Mouse (Mus musculus): ENCODE measurements around the gene Mrpl34. TPM values are rescaled to one million over a fixed set of nuclear protein-coding genes. Genes with fewer than 3 reads are reported as not detected.
"Not testable (repeated sequence)": the region's sequence is repeated elsewhere in the genome, so short reads cannot be mapped to it uniquely, and the experiment has no call there.

Gene Mrpl34
- 178 and 192 TPM in 2 replicates for polyA plus RNA-seq (2014; fragmentation: Nextera tagmentation; extraction: Ambion mirVana)

DNA sequence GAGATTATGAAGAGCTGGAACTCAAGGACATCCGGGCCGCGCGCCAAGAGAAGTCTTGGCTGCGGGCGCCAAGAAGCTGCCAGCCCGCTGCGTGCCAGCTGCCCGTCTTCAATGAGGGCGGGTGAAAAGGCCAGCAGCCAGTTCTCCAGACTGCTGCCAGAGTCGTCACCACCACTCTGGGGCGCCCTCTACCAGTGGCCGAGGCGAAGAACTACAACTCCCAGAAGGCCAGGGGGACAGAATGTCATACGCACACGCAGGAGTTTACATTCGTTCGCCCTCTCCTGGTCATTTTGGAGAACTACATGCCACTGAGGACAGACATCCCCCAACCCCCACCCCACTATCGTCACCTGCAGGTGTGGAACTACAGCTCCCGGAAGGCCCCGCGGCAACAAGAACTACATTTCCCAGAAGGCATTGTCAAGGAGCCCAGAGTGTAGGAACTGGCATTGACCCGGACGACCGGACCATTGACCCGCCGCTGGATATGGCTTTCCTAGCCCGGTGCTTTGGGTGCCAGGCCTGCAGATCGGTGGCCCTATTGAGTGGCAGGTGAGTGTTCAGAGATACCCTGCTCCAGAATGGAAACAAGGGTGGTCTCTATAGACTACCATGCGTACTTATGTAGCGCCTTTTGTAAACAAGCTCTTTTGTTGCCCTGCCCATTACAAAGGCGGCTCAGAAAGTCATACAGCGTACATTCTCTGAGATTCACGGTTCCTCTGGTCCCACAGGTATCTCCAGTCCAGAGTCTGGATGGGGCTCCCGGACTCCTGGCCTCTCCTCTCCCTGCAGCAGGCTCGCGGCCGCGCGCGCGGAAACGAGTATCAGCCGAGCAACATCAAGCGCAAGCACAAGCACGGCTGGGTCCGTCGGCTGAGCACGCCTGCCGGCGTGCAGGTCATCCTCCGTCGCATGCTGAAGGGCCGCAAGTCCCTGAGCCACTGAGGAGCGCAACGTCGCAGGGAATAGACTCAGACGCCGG is at the start of gene Mrpl34:
Gene Mrpl34 (plus strand): TSS at position 447 of the 988 bp plus-strand sequence.
- Histone ChIP-seq H3K9ac (ENCODE audit: low read depth, low read length) (peak within 1 kb of the TSS; percentile 82), H3K9me3 (ENCODE audit: control insufficient read depth, low read length) (no peaks in the 10 kb centered on the region), H3K4me2 (replicated peaks; ENCODE audit: low read depth, low read length) (peak within 1 kb of the TSS; percentile 89), H3K4me1 (ENCODE audit: control insufficient read depth, insufficient read depth, low read length) (peaks cover 15% of the 10 kb centered on the region), H3K27ac (ENCODE audit: low read depth, low read length) (peak within 1 kb of the TSS; percentile 80), H3K4me3 (ENCODE audit: low read length) (peak within 1 kb of the TSS; percentile 81), H3K36me3 (ENCODE audit: control insufficient read depth, insufficient read depth, low read length) (peaks cover 16% of the 10 kb centered on the region), H3K27me3 (ENCODE audit: control insufficient read depth, insufficient read depth, low read length) (no peaks in the 10 kb centered on the region)
- under 1% methylated on average over 59 of the region's 59 CpGs for WGBS
- peak; percentile 82 for ATAC-seq (ENCODE audit: low FRiP score, low TSS enrichment)

DNA sequence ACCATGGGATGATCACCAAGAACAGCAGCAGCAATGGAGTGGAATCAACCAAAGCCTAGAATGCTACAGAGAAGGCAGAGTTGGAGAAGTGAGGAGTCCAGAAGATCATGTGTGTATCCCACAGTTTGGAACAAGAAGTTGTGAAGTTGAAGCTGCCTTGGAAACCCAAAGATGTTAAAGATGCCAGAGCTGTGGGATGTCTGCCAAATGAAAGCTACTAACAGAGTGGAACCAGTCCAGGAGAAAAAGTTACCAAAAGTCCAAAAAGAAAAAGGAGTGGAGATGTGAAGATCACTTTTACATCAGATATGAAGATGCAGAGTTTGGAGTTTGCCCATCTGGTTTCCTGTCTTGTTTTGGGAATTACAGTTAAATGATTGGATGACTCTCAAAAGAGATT is 42.6 kb upstream of the Mrpl34 start:
- Histone ChIP-seq H3K4me1 (ENCODE audit: control insufficient read depth, insufficient read depth, low read length) (no peaks in the 10 kb centered on the region), H3K4me2 (replicated peaks; ENCODE audit: low read depth, low read length) (no peak overlapping the region), H3K27me3 (ENCODE audit: control insufficient read depth, insufficient read depth, low read length) (no peaks in the 10 kb centered on the region), H3K27ac (ENCODE audit: low read depth, low read length) (no peak overlapping the region), H3K36me3 (ENCODE audit: control insufficient read depth, insufficient read depth, low read length) (no peaks in the 10 kb centered on the region), H3K9me3 (ENCODE audit: control insufficient read depth, low read length) (no peaks in the 10 kb centered on the region), H3K4me3 (ENCODE audit: low read length) (no peak overlapping the region), H3K9ac (ENCODE audit: low read depth, low read length) (no peak overlapping the region)
- no peak for ATAC-seq (ENCODE audit: low FRiP score, low TSS enrichment)

DNA sequence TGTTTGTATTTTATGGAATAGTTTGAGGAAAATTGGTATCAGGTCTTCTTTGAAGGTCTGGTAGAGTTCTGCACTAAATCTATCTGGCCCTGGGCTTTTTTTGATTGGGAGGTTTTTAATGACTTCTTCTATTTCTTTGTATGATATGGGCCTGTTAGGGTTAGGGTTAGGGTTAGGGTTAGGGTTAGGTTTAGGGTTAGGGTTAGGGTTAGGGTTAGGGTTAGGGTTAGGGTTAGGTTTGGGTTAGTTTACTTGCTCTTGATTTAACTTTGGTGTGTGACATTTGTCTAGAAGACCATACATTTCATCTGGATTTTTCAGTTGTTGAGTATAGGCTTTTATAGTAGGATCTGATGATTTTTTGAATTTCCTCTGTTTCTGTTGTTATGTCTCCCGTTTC is 31.8 kb upstream of the Mrpl34 start:
- 79% methylated on average over 1 of the region's 1 CpGs for WGBS

DNA sequence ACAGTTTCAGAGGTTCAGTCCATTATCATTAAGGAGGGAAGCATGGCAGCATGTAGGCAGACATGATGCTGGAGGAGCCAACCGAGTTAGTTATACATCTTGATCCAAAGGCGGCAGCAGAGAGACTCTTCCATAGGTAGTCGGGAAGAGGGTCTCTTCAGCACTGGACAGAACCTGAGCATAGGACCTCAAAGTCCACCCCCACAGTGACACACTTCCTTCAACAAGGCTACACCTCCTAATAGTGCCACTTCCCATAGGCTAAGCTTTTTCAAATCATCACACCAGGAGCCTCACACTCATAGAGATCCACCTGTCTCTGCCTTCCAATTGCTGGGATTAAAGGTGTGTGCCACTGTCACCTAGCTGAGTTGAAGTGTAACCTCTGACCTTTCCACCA is 27.7 kb upstream of the Mrpl34 start:
- Histone ChIP-seq H3K27ac (ENCODE audit: low read depth, low read length) (no peak overlapping the region), H3K27me3 (ENCODE audit: control insufficient read depth, insufficient read depth, low read length) (0 out of 2 replicates have a peak, but pooled peaks cover 3% of the 10 kb centered on the region), H3K36me3 (ENCODE audit: control insufficient read depth, insufficient read depth, low read length) (no peaks in the 10 kb centered on the region), H3K4me1 (ENCODE audit: control insufficient read depth, insufficient read depth, low read length) (no peaks in the 10 kb centered on the region), H3K9ac (ENCODE audit: low read depth, low read length) (no peak overlapping the region), H3K4me3 (ENCODE audit: low read length) (no peak overlapping the region), H3K9me3 (ENCODE audit: control insufficient read depth, low read length) (no peaks in the 10 kb centered on the region), H3K4me2 (replicated peaks; ENCODE audit: low read depth, low read length) (no peak overlapping the region)
- 39% methylated on average over 3 of the region's 3 CpGs for WGBS
- no peak for ATAC-seq (ENCODE audit: low FRiP score, low TSS enrichment)

More for the DNA sequence above, 31.8 kb upstream of the Mrpl34 start:
- not testable (repeated sequence) for H3K36me3 ChIP-seq (ENCODE audit: control insufficient read depth, insufficient read depth, low read length); H3K27ac ChIP-seq (ENCODE audit: low read depth, low read length); H3K4me2 ChIP-seq (replicated peaks; ENCODE audit: low read depth, low read length); H3K9ac ChIP-seq (ENCODE audit: low read depth, low read length); H3K4me3 ChIP-seq (ENCODE audit: low read length); ATAC-seq (ENCODE audit: low FRiP score, low TSS enrichment); H3K4me1 ChIP-seq (ENCODE audit: control insufficient read depth, insufficient read depth, low read length); H3K9me3 ChIP-seq (ENCODE audit: control insufficient read depth, low read length); H3K27me3 ChIP-seq (ENCODE audit: control insufficient read depth, insufficient read depth, low read length)

DNA sequence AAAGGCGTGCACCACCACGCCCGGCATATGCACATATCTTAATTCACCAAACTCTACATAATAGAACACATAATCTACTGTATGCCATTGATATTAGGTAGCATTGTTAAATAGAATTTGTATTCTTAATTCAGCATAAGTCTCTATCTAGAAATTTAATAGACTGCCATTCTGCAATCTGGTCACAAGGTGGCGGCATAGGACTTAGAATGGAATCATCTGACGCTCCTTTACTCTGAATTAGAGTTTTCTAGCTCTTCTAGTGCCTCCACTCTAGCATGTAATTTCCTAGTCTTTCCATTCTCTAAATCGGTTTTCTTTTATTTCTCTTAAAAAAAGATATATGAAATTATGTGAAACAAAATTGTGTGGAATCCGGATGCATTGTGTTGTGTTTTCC is 23.4 kb upstream of the Mrpl34 start:
- 0% methylated on average over 7 of the region's 7 CpGs for WGBS
- H3K27me3 ChIP-seq (ENCODE audit: control insufficient read depth, insufficient read depth, low read length), result 0 out of 2 replicates have a peak, but pooled peaks cover 4% of the 10 kb centered on the region
- H3K36me3 ChIP-seq (ENCODE audit: control insufficient read depth, insufficient read depth, low read length), result no peaks in the 10 kb centered on the region
- H3K9me3 ChIP-seq (ENCODE audit: control insufficient read depth, low read length), result no peaks in the 10 kb centered on the region
- H3K9ac ChIP-seq (ENCODE audit: low read depth, low read length), result no peak overlapping the region
- H3K4me1 ChIP-seq (ENCODE audit: control insufficient read depth, insufficient read depth, low read length), result no peaks in the 10 kb centered on the region
- H3K4me3 ChIP-seq (ENCODE audit: low read length), result no peak overlapping the region
- no peak for ATAC-seq (ENCODE audit: low FRiP score, low TSS enrichment)
- H3K27ac ChIP-seq (ENCODE audit: low read depth, low read length), result no peak overlapping the region
- H3K4me2 ChIP-seq (replicated peaks; ENCODE audit: low read depth, low read length), result no peak overlapping the region

DNA sequence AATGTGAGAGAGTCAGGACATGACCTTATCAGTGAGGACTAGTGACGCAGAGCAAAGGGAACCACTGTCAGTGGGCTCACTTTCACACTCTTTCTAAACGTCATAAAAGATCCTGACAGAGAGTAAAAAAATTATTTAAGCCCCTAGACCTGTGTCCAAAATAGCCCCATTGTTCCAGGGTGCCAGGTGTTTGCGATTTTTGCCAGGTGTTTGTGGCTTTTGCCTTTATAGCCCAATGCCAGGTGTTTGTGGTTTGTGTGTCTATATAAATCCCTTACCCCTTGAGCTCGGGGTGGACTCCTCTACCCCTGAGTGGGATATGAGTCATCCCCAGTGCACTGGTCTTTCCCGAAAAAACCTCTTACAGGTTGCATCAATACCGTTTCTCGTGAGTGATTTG is 19.7 kb upstream of the Mrpl34 start:
- WGBS, result 79% methylated on average over 7 of the region's 7 CpGs
- no peak overlapping the region for H3K9ac ChIP-seq (ENCODE audit: low read depth, low read length)
- no peak overlapping the region for H3K4me3 ChIP-seq (ENCODE audit: low read length)
- no peaks in the 10 kb centered on the region for H3K36me3 ChIP-seq (ENCODE audit: control insufficient read depth, insufficient read depth, low read length)
- no peak for ATAC-seq (ENCODE audit: low FRiP score, low TSS enrichment)
- no peaks in the 10 kb centered on the region for H3K4me1 ChIP-seq (ENCODE audit: control insufficient read depth, insufficient read depth, low read length)
- 0 out of 2 replicates have a peak, but pooled peaks cover 4% of the 10 kb centered on the region for H3K27me3 ChIP-seq (ENCODE audit: control insufficient read depth, insufficient read depth, low read length)
- no peaks in the 10 kb centered on the region for H3K9me3 ChIP-seq (ENCODE audit: control insufficient read depth, low read length)
- H3K4me2 ChIP-seq (replicated peaks; ENCODE audit: low read depth, low read length), result no peak overlapping the region
- no peak overlapping the region for H3K27ac ChIP-seq (ENCODE audit: low read depth, low read length)

DNA sequence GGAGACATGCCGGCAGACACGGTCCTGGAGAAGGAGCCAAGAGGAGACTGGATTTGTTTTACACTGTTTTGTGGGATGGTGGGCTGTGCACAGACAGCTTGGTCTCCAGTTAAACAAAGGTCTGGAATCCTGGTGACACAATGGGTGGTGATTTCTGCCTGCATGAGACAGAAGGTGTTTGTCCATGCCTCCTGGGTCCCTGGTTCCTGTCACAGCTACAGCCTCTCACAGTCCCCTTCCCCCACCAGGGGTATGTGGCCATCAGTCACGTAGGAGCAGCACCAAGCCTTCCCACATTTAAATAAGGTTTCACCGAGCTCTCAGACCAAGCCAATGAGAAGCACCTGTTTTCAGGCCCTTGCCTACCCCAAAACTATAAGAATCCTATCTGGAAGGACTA is 13.4 kb upstream of the Mrpl34 start:
- WGBS, result 70% methylated on average over 4 of the region's 4 CpGs
- Histone ChIP-seq H3K9ac (ENCODE audit: low read depth, low read length) (no peak overlapping the region), H3K27me3 (ENCODE audit: control insufficient read depth, insufficient read depth, low read length) (no peaks in the 10 kb centered on the region), H3K4me2 (replicated peaks; ENCODE audit: low read depth, low read length) (no peak overlapping the region), H3K4me1 (ENCODE audit: control insufficient read depth, insufficient read depth, low read length) (no peaks in the 10 kb centered on the region), H3K9me3 (ENCODE audit: control insufficient read depth, low read length) (no peaks in the 10 kb centered on the region), H3K36me3 (ENCODE audit: control insufficient read depth, insufficient read depth, low read length) (no peaks in the 10 kb centered on the region), H3K4me3 (ENCODE audit: low read length) (no peak overlapping the region), H3K27ac (ENCODE audit: low read depth, low read length) (no peak overlapping the region)
- no peak for ATAC-seq (ENCODE audit: low FRiP score, low TSS enrichment)

DNA sequence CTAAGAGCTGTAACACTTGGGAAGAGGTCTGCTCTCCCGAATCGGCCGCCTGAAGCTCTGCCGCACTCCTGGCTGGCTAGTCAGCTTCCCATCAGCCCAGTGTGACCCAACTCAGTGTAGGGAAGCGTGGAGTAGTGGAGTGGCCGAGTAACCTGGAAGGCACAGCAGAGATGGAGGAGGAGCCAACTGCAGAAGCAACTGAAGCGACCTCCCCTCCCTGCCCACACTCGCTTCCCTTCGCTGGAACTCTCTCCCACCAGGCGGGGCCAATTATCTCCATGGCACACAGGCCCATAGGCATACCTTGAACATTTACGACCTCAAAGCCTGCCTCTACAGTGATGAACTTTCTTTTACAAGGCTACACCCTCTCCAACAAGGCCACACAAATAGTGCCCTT is 13.0 kb upstream of the Mrpl34 start:
- Histone ChIP-seq H3K4me1 (ENCODE audit: control insufficient read depth, insufficient read depth, low read length) (no peaks in the 10 kb centered on the region), H3K4me2 (replicated peaks; ENCODE audit: low read depth, low read length) (no peak overlapping the region), H3K9me3 (ENCODE audit: control insufficient read depth, low read length) (no peaks in the 10 kb centered on the region), H3K27ac (ENCODE audit: low read depth, low read length) (no peak overlapping the region), H3K27me3 (ENCODE audit: control insufficient read depth, insufficient read depth, low read length) (no peaks in the 10 kb centered on the region), H3K9ac (ENCODE audit: low read depth, low read length) (no peak overlapping the region), H3K4me3 (ENCODE audit: low read length) (no peak overlapping the region), H3K36me3 (ENCODE audit: control insufficient read depth, insufficient read depth, low read length) (no peaks in the 10 kb centered on the region)
- 42% methylated on average over 11 of the region's 11 CpGs for WGBS
- ATAC-seq (ENCODE audit: low FRiP score, low TSS enrichment), result no peak

DNA sequence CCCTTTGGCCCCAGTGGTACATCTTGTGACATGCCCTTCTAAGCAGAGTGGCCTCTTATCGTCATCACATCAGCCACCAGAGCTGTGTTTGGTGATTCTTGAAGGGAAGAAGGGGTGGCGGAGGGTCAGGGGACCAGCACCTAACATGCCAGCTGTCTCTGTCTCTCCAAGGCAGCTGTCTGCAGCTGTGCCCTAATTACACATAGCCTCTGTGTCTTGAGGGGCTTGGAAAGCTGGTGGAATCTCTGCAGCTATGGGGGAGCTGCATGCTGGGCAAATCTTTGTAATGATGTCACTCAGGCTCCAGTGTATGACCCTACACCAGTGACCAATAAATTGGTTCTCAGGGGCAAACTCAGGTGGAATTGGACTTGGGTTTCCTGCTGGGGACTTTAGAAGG is 12.1 kb upstream of the Mrpl34 start:
- Histone ChIP-seq H3K4me1 (ENCODE audit: control insufficient read depth, insufficient read depth, low read length) (no peaks in the 10 kb centered on the region), H3K4me3 (ENCODE audit: low read length) (no peak overlapping the region), H3K9ac (ENCODE audit: low read depth, low read length) (no peak overlapping the region), H3K4me2 (replicated peaks; ENCODE audit: low read depth, low read length) (no peak overlapping the region), H3K27ac (ENCODE audit: low read depth, low read length) (no peak overlapping the region), H3K9me3 (ENCODE audit: control insufficient read depth, low read length) (no peaks in the 10 kb centered on the region), H3K36me3 (ENCODE audit: control insufficient read depth, insufficient read depth, low read length) (0 out of 2 replicates have a peak, but pooled peaks cover 4% of the 10 kb centered on the region), H3K27me3 (ENCODE audit: control insufficient read depth, insufficient read depth, low read length) (no peaks in the 10 kb centered on the region)
- WGBS, result 74% methylated on average over 2 of the region's 2 CpGs
- no peak for ATAC-seq (ENCODE audit: low FRiP score, low TSS enrichment)
